Mouse (Mus musculus): ENCODE data around the gene Lingo1. TPM values are rescaled to one million over a fixed set of nuclear protein-coding genes. Genes with fewer than 3 reads are reported as not detected.
A peak's percentile ranks its signal among the peaks of the same experiment; 100 is the strongest.

The Lingo1 gene
- polyA plus RNA-seq, 1 experiment from 2014 or later, result 2.2 TPM

GRCm38 (mm10) chr9:56739181-56739737 lies 57.0 kb downstream of the Lingo1 start:
- WGBS, result 56% methylated on average over 5 of the region's 5 CpGs
- Histone ChIP-seq H3K27ac (no peak overlapping the region), H3K36me3 (no peaks in the 10 kb centered on the region), H3K4me1 (replicated peaks) (no peaks in the 10 kb centered on the region), H3K9me3 (no peaks in the 10 kb centered on the region), H3K4me3 (replicated peaks) (no peak overlapping the region), H3K9ac (no peak overlapping the region), H3K27me3 (replicated peaks) (no peaks in the 10 kb centered on the region), H3K4me2 (replicated peaks) (no peak overlapping the region)
- 0 out of 2 replicates have a peak, but pooled peaks have one; percentile 51 for ATAC-seq

- ATAC-seq, result no peak
- Histone ChIP-seq H3K9me3 (no peaks in the 10 kb centered on the region), H3K4me1 (replicated peaks) (no peaks in the 10 kb centered on the region), H3K27me3 (replicated peaks) (no peaks in the 10 kb centered on the region), H3K4me2 (replicated peaks) (no peak overlapping the region), H3K36me3 (no peaks in the 10 kb centered on the region), H3K27ac (no peak overlapping the region), H3K9ac (no peak overlapping the region), H3K4me3 (replicated peaks) (no peak overlapping the region)
- WGBS, result 43% methylated on average over 9 of the region's 9 CpGs
Measured at GRCm38 (mm10) chr9:56738261-56739171, 57.8 kb downstream of the Lingo1 start.

- no peaks in the 10 kb centered on the region for H3K36me3 ChIP-seq
- H3K4me1 ChIP-seq (replicated peaks), result no peaks in the 10 kb centered on the region
- H3K4me3 ChIP-seq (replicated peaks), result no peak overlapping the region
- no peak overlapping the region for H3K4me2 ChIP-seq (replicated peaks)
- no peaks in the 10 kb centered on the region for H3K9me3 ChIP-seq
- H3K27me3 ChIP-seq (replicated peaks), result no peaks in the 10 kb centered on the region
- WGBS, result 51% methylated on average over 6 of the region's 6 CpGs
- no peak overlapping the region for H3K27ac ChIP-seq
- no peak overlapping the region for H3K9ac ChIP-seq
- no peak for ATAC-seq
Measured at GRCm38 (mm10) chr9:56734398-56734797, 61.9 kb downstream of the Lingo1 start.

GRCm38 (mm10) chr9:56730997-56731396 lies 65.3 kb downstream of the Lingo1 start:
- H3K27ac ChIP-seq, result no peak overlapping the region
- no peaks in the 10 kb centered on the region for H3K4me1 ChIP-seq (replicated peaks)
- ATAC-seq, result no peak
- no peak overlapping the region for H3K4me2 ChIP-seq (replicated peaks)
- no peak overlapping the region for H3K9ac ChIP-seq
- H3K4me3 ChIP-seq (replicated peaks), result no peak overlapping the region
- 58% methylated on average over 2 of the region's 2 CpGs for WGBS
- no peaks in the 10 kb centered on the region for H3K9me3 ChIP-seq
- no peaks in the 10 kb centered on the region; the same call in 1 of the 2 replicates for H3K27me3 ChIP-seq (replicated peaks)
- no peaks in the 10 kb centered on the region for H3K36me3 ChIP-seq

GRCm38 (mm10) chr9:56729145-56729544 lies 67.1 kb downstream of the Lingo1 start:
- H3K36me3 ChIP-seq, result no peaks in the 10 kb centered on the region
- no peaks in the 10 kb centered on the region; the same call in 1 of the 2 replicates for H3K27me3 ChIP-seq (replicated peaks)
- 41% methylated on average over 2 of the region's 2 CpGs for whole genome bisulfite sequencing
- H3K4me1 ChIP-seq (replicated peaks), result no peaks in the 10 kb centered on the region
- no peak overlapping the region for H3K27ac ChIP-seq
- no peak for ATAC-seq
- H3K4me3 ChIP-seq (replicated peaks), result no peak overlapping the region
- H3K4me2 ChIP-seq (replicated peaks), result no peak overlapping the region
- no peak overlapping the region for H3K9ac ChIP-seq
- H3K9me3 ChIP-seq, result no peaks in the 10 kb centered on the region

- Histone ChIP-seq H3K27ac (0 out of 2 replicates have a peak overlapping the region, but pooled peaks have one; percentile 44), H3K9me3 (no peaks in the 10 kb centered on the region), H3K4me2 (replicated peaks) (no peak overlapping the region), H3K4me3 (replicated peaks) (no peak overlapping the region), H3K4me1 (replicated peaks) (no peaks in the 10 kb centered on the region), H3K36me3 (no peaks in the 10 kb centered on the region), H3K27me3 (replicated peaks) (no peaks in the 10 kb centered on the region; the same call in 1 of the 2 replicates), H3K9ac (no peak overlapping the region)
- 0 out of 2 replicates have a peak, but pooled peaks have one; percentile 41 for ATAC-seq
- WGBS, result 49% methylated on average over 15 of the region's 15 CpGs
Measured at GRCm38 (mm10) chr9:56727703-56728684, 68.3 kb downstream of the Lingo1 start.

GRCm38 (mm10) chr9:56725814-56726213 lies 70.5 kb downstream of the Lingo1 start:
- 28% methylated on average over 2 of the region's 2 CpGs for WGBS
- Histone ChIP-seq H3K27me3 (replicated peaks) (no peaks in the 10 kb centered on the region; the same call in 1 of the 2 replicates), H3K4me1 (replicated peaks) (no peaks in the 10 kb centered on the region), H3K9ac (no peak overlapping the region), H3K36me3 (no peaks in the 10 kb centered on the region), H3K27ac (no peak overlapping the region), H3K4me2 (replicated peaks) (no peak overlapping the region), H3K9me3 (no peaks in the 10 kb centered on the region), H3K4me3 (replicated peaks) (no peak overlapping the region)
- ATAC-seq, result no peak

- H3K9me3 ChIP-seq, result no peaks in the 10 kb centered on the region
- no peaks in the 10 kb centered on the region for H3K4me1 ChIP-seq (replicated peaks)
- no peak overlapping the region for H3K4me2 ChIP-seq (replicated peaks)
- ATAC-seq, result no peak
- H3K27me3 ChIP-seq (replicated peaks), result peaks cover 4% of the 10 kb centered on the region; the same call in 1 of the 2 replicates
- 68% methylated on average over 11 of the region's 11 CpGs for WGBS
- H3K36me3 ChIP-seq, result no peaks in the 10 kb centered on the region
- no peak overlapping the region for H3K9ac ChIP-seq
- no peak overlapping the region for H3K27ac ChIP-seq
- H3K4me3 ChIP-seq (replicated peaks), result no peak overlapping the region
Measured at GRCm38 (mm10) chr9:56722089-56722825, 74.0 kb downstream of the Lingo1 start.

- Histone ChIP-seq H3K27ac (no peak overlapping the region), H3K36me3 (no peaks in the 10 kb centered on the region), H3K9me3 (no peaks in the 10 kb centered on the region), H3K27me3 (replicated peaks) (0 out of 2 replicates have a peak, but pooled peaks cover 4% of the 10 kb centered on the region), H3K4me2 (replicated peaks) (no peak overlapping the region), H3K4me1 (replicated peaks) (no peaks in the 10 kb centered on the region), H3K4me3 (replicated peaks) (no peak overlapping the region), H3K9ac (no peak overlapping the region)
- WGBS, result 64% methylated on average over 3 of the region's 3 CpGs
- ATAC-seq, result no peak
Measured at GRCm38 (mm10) chr9:56718984-56719383, 77.3 kb downstream of the Lingo1 start.

- H3K9me3 ChIP-seq, result no peaks in the 10 kb centered on the region
- no peak overlapping the region for H3K9ac ChIP-seq
- H3K4me3 ChIP-seq (replicated peaks), result no peak overlapping the region
- ATAC-seq, result no peak
- no peaks in the 10 kb centered on the region for H3K4me1 ChIP-seq (replicated peaks)
- no peak overlapping the region for H3K4me2 ChIP-seq (replicated peaks)
- peaks cover 4% of the 10 kb centered on the region; the same call in 1 of the 2 replicates for H3K27me3 ChIP-seq (replicated peaks)
- no peaks in the 10 kb centered on the region for H3K36me3 ChIP-seq
- WGBS, result 89% methylated on average over 3 of the region's 3 CpGs
- no peak overlapping the region for H3K27ac ChIP-seq
Measured at GRCm38 (mm10) chr9:56716565-56716964, 79.7 kb downstream of the Lingo1 start.

- Histone ChIP-seq H3K4me1 (replicated peaks) (no peaks in the 10 kb centered on the region), H3K36me3 (no peaks in the 10 kb centered on the region), H3K4me3 (replicated peaks) (no peak overlapping the region), H3K27ac (no peak overlapping the region), H3K4me2 (replicated peaks) (no peak overlapping the region), H3K9me3 (no peaks in the 10 kb centered on the region), H3K27me3 (replicated peaks) (peaks cover 4% of the 10 kb centered on the region; the same call in 1 of the 2 replicates), H3K9ac (no peak overlapping the region)
- ATAC-seq, result no peak
- 66% methylated on average over 3 of the region's 3 CpGs for WGBS
Measured at GRCm38 (mm10) chr9:56716066-56716465, 80.2 kb downstream of the Lingo1 start.
